Mouse (Mus musculus): ENCODE results near the gene Fnbp1.

The Fnbp1 gene

GRCm38 (mm10) chr2:31025458-31025857 is 116.3 kb downstream of the Fnbp1 start:
- DNase-seq (ENCODE audit: low spot score in 2 of 2): no peak

DNA sequence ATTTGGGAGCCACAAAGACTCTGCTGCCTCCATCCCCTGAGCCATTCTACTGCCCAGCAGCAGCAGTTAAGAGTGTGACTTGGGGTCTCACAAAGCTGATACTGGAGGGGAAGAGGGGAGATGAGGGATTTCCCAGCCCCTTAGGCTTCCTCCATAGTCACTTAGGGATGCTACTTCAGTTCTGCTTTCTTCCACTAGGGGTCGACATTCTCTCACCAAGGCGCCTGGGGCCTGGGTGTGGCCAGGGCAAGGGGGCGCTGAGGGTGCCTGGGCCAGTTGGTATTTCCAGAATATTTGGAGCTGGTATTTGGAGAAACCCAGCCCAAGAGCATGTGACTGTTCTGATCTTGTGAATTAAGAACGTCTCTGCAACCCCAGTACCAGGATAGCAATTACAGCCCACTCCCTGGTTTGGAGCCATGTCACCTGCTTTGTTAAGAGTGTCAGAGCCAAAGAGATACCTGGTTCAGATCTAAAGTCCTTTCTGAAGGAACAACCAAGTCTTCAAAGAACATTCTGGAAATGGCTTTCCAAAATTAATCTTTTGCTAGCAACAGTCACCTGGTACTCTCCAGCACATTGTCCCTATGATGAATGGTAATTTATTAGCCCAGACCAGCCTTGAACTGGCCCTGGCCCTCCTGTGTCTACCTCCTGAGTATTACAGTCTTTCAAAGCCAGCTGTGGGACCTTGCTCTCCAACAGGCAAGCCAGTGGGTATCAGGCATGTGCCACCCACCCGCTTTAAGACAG is 117.0 kb downstream of the Fnbp1 start:
- peak in 1 of 2 experiments; percentile 40 for DNase-seq (ENCODE audit: low spot score in 2 of 2)

GRCm38 (mm10) chr2:31023940-31024339 is 117.9 kb downstream of the Fnbp1 start:
- no peak for DNase-seq (ENCODE audit: low spot score in 2 of 2)

- DNase-seq (ENCODE audit: low spot score in 2 of 2): no peak
Observed at GRCm38 (mm10) chr2:31020202-31020601, 121.6 kb downstream of the Fnbp1 start.

DNA sequence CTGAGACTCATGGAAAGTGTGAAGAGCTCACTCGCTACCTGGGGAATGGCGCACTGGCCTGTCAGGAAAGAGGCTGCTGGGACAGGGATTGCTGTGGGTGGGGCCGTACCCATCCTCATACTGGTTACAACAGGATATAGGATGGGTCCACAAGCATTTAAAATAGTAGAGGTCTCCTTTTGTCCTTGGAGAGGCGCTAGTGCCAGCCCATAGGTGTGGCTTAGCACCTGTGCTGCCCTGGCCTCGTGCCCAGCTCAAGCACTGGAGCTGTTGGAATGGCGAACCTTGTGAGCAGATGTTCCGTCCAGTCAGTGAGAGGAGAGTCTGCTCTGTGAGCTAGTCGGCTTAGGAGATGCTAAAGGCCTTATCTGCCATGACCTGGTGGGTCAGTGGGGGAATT is 122.8 kb downstream of the Fnbp1 start:
- no peak for DNase-seq (ENCODE audit: low spot score in 2 of 2)

DNA sequence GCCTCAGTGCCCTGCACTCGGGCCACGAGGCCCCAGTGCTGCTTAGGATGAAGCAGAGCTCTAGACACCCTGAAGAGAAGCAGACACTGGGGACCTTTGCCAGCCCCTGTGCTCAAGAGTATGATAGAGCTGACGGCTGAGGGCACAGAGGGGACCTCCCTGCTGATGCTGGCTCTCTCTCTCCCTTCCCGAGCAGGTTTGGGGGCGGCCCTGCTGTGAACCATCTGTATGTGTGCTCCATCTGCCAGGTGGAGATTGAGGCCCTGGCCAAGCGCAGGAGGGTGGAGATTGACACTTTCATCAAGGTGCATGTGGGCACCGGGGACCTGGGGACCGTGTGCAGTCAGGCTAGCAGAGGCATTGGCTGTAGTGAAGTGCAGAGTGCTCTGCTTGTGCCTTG is 123.3 kb downstream of the Fnbp1 start:
- no peak for DNase-seq (ENCODE audit: low spot score in 2 of 2)

- no peak for DNase-seq (ENCODE audit: low spot score in 2 of 2)
Observed at GRCm38 (mm10) chr2:31017625-31018317, 124.0 kb downstream of the Fnbp1 start.

DNA sequence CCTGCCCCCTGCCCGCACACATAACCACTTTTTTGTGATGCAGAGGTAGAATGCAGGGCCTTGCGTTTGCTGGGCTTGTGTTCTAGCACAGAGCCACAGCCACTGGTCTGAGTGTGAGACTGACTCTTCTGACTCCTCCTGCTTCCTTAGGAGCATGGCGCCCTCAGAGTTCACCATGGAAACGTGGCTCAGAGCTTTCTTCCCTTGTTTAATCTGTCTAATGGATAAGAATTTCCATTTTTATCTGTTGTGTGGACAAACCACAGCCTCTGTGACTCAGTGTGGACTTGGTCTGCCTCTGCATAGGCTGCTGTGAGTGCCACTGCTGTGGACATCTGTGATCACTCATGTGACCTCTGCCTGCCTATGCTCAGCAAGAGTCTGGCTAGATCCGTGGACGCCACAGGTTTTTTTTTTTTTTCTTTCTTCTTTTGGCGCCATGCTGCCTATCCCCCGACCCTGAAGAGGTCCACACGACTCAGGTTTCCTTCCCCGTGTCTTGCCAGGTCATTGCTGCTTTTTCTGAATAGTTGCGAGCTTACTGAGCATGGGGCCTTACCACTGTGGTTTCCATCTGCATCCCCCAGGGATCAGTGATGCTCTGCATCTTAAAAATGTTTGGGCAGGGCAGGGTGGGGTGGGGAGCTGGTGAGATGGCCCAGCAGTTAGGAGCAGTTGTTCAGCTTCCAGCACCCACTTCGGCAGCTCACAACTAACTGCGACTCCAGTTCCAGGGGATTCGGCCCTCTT is 128.3 kb downstream of the Fnbp1 start:
- DNase-seq (ENCODE audit: low spot score in 2 of 2): no peak

DNA sequence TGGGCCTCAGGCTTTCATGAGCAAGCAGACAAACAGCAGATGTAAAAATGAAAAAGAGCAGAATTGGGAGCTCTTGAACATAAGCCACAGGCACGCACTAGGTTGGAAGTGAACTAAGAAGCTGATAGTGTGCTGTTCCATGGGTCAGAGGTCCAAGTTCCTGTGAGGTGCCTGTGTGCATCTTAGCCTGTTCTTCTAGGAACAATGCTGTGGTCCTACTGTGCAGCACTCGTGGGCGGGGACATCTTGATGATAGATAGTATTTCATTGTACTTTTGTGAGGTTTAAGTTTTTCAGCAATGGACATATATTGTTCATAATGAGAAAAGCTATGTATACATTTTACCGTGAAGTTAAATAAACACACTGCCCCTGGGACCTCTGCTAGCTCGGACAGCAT is 134.6 kb downstream of the Fnbp1 start:
- DNase-seq (ENCODE audit: low spot score in 2 of 2): no peak

DNA sequence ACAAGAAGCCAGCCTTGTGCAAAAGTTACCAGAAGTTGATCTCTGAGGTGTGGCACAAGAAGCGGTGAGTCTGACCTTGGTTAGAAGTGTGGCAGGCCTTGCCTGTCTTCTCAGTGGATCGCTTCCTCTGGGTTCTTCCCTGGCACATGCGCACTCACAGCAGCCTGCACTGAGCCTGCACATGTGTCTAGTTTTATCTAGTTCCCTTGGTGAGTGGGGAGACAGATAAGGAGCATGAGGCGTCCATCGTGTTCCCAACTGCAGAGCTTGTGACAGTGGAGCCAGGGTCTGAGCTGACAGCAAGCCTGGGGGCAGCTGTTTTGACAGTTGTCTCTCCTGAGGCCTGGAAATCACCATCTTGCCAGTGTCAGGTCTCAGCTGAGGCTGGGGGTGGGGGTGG is 135.4 kb downstream of the Fnbp1 start:
- no peak for DNase-seq (ENCODE audit: low spot score in 2 of 2)

DNA sequence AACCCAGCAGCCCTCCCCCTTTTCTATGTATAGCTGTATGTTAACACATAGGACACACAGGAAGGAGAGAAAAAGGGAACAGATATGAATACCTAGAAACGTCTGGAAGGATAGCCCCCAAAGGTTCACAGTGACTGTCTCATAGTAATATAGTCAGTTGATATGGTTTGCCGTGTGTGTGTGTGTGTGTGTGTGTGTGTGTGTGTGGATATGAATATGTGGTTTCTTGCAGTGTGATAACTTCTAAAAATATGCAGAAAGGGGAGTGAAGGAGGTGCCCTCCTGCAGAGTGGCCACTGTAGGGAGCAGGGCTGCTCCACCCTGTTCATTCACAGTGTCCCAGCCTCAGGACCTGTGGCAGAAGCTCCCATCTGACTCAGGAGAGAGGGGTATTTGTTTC is 136.4 kb downstream of the Fnbp1 start:
- DNase-seq (ENCODE audit: low spot score in 2 of 2): no peak

DNA sequence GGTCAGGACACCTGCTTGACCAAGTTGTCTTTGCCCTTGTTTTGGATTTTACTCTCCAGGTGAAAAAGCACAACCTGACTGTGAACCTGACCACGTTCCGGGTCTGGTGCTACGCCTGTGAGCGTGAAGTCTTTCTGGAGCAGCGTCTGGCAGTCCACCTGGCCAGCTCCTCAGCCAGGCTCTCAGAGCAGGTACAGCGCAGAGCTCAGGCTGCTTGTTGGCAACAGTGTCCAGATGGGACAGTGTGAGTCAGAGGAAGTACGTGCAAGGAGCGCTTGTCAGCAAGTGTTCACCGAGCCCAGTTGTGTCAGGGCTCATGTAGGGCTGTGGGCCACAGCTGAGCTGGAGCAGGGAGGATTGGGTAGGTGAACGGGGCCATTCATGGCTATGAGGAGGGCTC is 139.0 kb downstream of the Fnbp1 start:
- DNase-seq (ENCODE audit: low spot score in 2 of 2): no peak

DNA sequence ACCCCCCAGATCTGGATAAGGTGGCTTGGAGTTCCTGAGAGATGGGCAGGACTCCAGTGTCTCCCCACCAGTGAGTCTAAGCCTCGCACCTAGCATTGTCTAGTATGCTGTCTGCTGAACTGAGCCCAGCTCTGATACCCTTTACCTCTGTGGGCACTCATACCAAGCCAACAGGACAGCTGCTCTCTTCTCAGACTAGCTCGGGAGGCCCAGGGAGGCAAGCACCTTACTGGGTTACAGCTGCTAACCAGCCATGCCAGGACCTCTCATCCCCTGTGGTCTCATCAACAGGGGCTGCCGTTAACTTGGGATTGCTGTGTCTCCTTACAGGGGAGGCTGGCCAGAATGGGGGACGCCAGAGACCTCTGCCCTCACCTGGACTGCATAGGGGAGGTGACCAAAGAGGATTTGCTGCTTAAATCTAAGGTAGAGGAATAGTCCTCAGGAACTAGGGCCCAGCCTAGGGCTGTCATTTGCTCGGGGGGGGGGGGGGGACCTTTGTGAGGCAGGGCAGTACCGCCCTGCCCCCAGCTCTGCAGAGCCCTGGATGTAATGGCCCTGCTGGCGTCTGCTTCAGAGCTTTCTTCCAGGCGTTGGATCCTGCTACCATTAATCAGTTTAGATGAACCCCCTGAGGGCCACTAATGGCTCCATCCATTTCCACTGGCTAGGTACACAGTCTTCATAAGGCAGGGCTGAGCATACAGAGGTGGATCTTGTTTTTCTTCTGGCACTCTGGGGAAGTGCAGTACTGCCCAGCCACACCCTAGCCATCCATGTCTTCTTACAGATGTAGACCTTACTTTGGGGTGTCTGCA is 143.2 kb downstream of the Fnbp1 start:
- DNase-seq (ENCODE audit: low spot score in 2 of 2): no peak

GRCm38 (mm10) chr2:30995432-30995996 is 146.3 kb downstream of the Fnbp1 start:
- no peak for DNase-seq (ENCODE audit: low spot score in 2 of 2)

- no peak for DNase-seq (ENCODE audit: low spot score in 2 of 2)
Observed at GRCm38 (mm10) chr2:30994853-30995252, 147.0 kb downstream of the Fnbp1 start.

DNA sequence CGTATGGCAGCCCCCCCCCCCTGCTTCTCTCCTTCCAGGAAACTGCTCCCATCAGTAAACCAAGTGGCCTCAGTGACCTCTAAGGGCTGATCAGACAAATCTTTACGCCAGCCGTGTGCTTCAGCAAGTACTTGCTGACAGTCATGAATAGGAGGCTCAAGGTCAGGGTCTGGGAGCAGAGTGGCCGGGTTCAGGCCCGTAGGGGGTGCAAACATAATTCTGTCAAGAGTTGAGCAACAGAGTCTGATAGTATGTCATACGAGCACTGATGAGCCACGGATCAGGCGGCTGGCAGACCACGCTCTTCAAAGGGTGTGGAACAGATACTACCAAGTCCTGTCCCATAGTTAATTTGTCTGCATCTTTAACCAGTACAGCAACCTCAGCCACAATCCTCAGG is 151.6 kb downstream of the Fnbp1 start:
- no peak for DNase-seq (ENCODE audit: low spot score in 2 of 2)

DNA sequence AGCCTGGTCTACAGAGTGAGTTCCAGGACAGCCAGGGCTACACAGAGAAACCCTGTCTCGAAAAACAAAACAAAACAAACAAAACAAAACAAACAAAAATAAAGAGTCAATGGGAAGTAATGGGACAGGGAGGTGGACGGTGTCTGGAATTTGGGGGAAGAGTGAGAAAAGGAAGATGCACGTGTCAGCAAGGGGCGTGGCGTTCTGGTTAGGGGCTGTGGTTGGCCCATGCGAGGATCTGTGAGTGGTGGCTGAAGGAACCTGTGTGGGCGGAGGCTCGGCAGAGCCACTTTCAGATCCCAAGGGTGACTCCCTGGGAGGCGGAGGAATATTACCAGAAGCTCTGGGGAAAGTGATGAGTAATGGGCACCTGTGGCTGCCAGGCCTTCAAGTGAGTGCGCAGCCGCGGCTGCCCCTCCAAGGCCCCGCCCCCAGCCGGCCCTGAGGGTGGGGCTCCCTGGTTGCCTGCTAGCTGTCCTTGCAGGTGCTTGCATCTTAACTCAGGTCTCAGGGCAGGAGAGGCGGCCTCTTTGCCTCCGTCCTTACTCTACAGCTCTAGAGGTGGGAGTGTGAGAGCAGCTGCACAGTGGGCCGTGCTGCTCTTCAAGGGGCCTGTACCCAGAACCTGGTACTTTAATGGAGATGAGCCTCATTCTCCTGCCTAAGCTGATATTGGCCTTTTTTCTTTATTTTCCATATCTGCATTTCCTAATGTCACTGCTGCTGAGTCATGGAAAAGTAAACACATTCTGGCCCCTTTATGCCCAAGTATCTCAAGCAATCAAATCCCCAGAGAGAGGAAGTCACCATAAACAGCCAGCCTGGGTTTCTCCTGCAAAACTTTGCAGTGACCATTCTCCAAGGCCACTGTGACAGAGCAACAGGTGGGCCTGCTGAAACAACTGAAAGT is 156.4 kb downstream of the Fnbp1 start:
- peak in 1 of 2 experiments; percentile 18 for DNase-seq (ENCODE audit: low spot score in 2 of 2)

DNA sequence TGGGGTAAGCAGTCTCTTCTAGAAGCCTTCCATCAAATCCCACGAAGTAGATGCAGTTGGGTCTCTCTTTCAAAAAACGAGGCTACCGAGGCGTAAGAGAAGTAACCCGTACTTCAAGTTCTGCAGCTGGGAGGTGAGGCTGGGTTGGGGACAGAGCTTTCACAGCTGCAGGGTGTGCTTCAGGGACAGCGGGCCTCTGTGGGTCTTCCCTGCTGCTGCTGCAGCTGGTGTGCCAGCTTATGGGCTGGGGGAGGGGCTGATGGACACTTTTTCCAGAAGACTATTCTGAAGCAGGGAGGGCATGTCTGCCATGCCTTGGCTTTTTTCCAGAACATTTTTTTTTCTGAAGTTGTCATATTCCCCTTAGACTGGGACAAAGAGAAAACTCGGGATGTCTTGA is 158.8 kb downstream of the Fnbp1 start:
- no peak for DNase-seq (ENCODE audit: low spot score in 2 of 2)

DNA sequence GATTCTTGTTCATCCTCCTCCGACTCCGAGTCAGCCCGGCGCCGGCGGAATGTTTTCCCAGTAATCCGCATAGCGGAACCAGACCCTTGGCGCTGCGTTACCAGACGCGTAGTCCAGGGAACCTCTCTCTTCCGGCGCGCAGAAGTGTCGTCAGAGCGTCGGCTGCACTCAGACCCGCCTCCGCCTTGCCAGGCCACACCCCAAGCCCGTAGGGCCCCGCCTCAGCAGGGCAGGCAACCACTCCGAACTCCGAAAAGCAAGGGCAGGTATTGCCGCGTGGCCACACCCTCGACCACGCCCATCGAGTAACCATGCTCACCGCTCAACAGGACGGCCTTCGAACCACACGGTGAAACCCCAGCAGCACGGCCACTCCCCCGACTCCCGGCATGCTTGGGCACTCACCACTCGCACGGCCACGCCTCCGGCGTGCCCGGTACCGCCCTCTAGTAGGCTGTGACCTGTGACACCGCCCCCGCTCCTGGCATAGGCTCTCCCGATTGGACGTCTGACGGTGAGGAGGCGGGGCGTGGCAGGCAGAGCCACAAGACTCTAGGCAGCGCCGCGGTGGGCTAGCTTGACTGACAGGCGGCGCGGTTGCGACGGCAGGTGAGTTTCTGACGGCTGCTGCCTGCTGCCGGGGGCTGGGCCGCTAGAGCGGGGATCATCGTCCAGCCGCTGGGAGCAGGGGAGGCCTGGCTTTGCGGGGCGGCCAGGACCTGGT is 159.9 kb downstream of the Fnbp1 start, which contains the start of the genes BC005624 and Usp20:
BC005624 (minus strand) TSS at position 412 of the 724 bp plus-strand sequence.
Usp20 (plus strand) TSS at position 490 of the 724 bp plus-strand sequence.
- peak; percentile 100 for DNase-seq (ENCODE audit: low spot score in 2 of 2)

All from right cerebral cortex, postnatal 36 days (tissue).